Mouse (Mus musculus) embryonic fibroblast, embryonic 13.5 days (primary cell): Measurements from ENCODE around the gene Arhgap11a.

Source experiments
- CTCF ChIP-seq: IDR thresholded peaks from 2 replicates; pipeline ENCODE4 v1.5.1; 2011; ENCODE audit warnings: mild to moderate bottlenecking, control low read depth, low read length, moderate library complexity, borderline replicate concordance; ENCODE audit not compliant: insufficient read depth
- POLR2A ChIP-seq: IDR thresholded peaks from 2 replicates; pipeline ENCODE4 v1.6.1; 2011; ENCODE audit warnings: low read depth, mild to moderate bottlenecking, control low read depth, low read length, moderate library complexity

DNA sequence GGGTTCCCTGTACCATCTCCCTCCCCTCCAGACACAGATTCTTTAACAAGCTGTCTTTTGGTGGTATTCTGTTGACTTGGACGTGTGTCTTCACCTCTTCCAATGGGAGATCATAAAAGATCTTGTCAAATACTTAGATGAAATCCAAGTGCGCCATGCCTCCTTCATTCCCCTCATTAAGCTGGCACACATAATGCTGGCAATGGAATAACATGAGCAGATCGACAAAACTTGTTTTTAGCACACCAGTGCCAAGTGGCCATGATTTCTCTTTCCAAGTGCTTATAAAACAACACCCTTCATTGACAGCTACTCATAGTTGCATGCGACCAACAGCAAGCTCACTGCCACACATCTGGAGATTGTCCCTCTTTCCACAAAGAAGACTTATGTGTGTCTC lies 60.6 kb downstream of the Arhgap11a start:
- TF ChIP-seq CTCF: no peak
- TF ChIP-seq POLR2A: no peak
